In genomic region chr2:31314007-31314465, GRCm38 (mm10) we compare ENCODE assay signal across 9 mouse cellular contexts. TPM values are rescaled to one million over a fixed set of nuclear protein-coding genes. Genes with fewer than 3 reads are reported as not detected.
DNase-seq lines count a peak whose midpoint lies in the region; ATAC-seq lines count a peak whose summit lies in the region.
"Had no signal": no experiment of that assay in that cellular context is flagged by ENCODE, and none has a peak within 500 bp of the region (broad histone marks: within the 10 kb centered on the region; RNA-seq: fewer than 3 reads in every experiment).

Gene Hmcn2, plus strand, starts transcription at chr2:31314415.

- peaks cover 61% of the 10 kb centered on the region for H3K27me3 ChIP-seq in kidney, embryonic 16.5 days (ENCODE audit: insufficient read depth, low read length)
- H3K27me3 ChIP-seq in forebrain, embryonic 16.5 days (replicated peaks; ENCODE audit: control insufficient read depth, insufficient read depth, low read length): peaks cover 54% of the 10 kb centered on the region
- H3K27me3 ChIP-seq in hindbrain, embryonic 13.5 days: peaks cover 84% of the 10 kb centered on the region
- peaks cover 79% of the 10 kb centered on the region for H3K27me3 ChIP-seq in neural tube, embryonic 13.5 days

- peak within 1 kb of the TSS; percentile 49 for H3K4me2 ChIP-seq in kidney, embryonic 16.5 days (replicated peaks; ENCODE audit: low read depth, low read length)
- H3K4me2 ChIP-seq in forebrain, embryonic 16.5 days (ENCODE audit: low read length): peak within 1 kb of the TSS; percentile 29; the same call in 1 of the 2 replicates
- peak within 1 kb of the TSS; percentile 43 for H3K4me2 ChIP-seq in hindbrain, embryonic 13.5 days
- H3K4me2 ChIP-seq in neural tube, embryonic 13.5 days: peak within 1 kb of the TSS; percentile 40

- no peak; the same call in 1 of the 2 replicates for ATAC-seq in kidney, embryonic 16.5 days (ENCODE audit: low FRiP score, low TSS enrichment)
- no peak for ATAC-seq in forebrain, embryonic 16.5 days
- no peak for ATAC-seq in hindbrain, embryonic 13.5 days (ENCODE audit: low FRiP score)
- ATAC-seq in neural tube, embryonic 13.5 days (ENCODE audit: low read depth): no peak

- H3K4me3 ChIP-seq in kidney, embryonic 16.5 days (ENCODE audit: low read length): peak within 1 kb of the TSS; percentile 27
- peak within 1 kb of the TSS; percentile 19 for H3K4me3 ChIP-seq in forebrain, embryonic 16.5 days (replicated peaks; ENCODE audit: low read length)
- peak within 1 kb of the TSS; percentile 27 for H3K4me3 ChIP-seq in hindbrain, embryonic 13.5 days
- H3K4me3 ChIP-seq in neural tube, embryonic 13.5 days: peak within 1 kb of the TSS; percentile 25

- H3K9ac ChIP-seq in kidney, embryonic 16.5 days (replicated peaks; ENCODE audit: low read length): no peak within 1 kb of the TSS; the same call in 1 of the 2 replicates
- H3K9ac ChIP-seq in forebrain, embryonic 16.5 days (replicated peaks; ENCODE audit: low read depth, low read length): 0 out of 2 replicates have a peak within 1 kb of the TSS, but pooled peaks have one; percentile 17
- no peak within 1 kb of the TSS for H3K9ac ChIP-seq in hindbrain, embryonic 13.5 days
- H3K9ac ChIP-seq in neural tube, embryonic 13.5 days: no peak within 1 kb of the TSS

- under 1% methylated on average over 32 of the region's 33 CpGs for WGBS in kidney, embryonic 16.5 days
- under 1% methylated on average over 33 of the region's 33 CpGs for WGBS in forebrain, embryonic 16.5 days
- 1% methylated on average over 19 of the region's 33 CpGs for WGBS in hindbrain, embryonic 13.5 days
- 3% methylated on average over 33 of the region's 33 CpGs for WGBS in neural tube, embryonic 13.5 days

- H3K36me3 ChIP-seq in kidney, embryonic 16.5 days (ENCODE audit: insufficient read depth, low read length): no peaks in the 10 kb centered on the region
- no peaks in the 10 kb centered on the region for H3K36me3 ChIP-seq in forebrain, embryonic 16.5 days (ENCODE audit: control insufficient read depth, insufficient read depth)
- no peaks in the 10 kb centered on the region for H3K36me3 ChIP-seq in hindbrain, embryonic 13.5 days
- no peaks in the 10 kb centered on the region for H3K36me3 ChIP-seq in neural tube, embryonic 13.5 days

- H3K4me1 ChIP-seq in kidney, embryonic 16.5 days (ENCODE audit: insufficient read depth, low read length): peaks cover 7% of the 10 kb centered on the region
- peaks cover 8% of the 10 kb centered on the region; the same call in 1 of the 2 replicates for H3K4me1 ChIP-seq in forebrain, embryonic 16.5 days (replicated peaks; ENCODE audit: control insufficient read depth, insufficient read depth, low read length)
- peaks cover 15% of the 10 kb centered on the region for H3K4me1 ChIP-seq in hindbrain, embryonic 13.5 days (replicated peaks)
- peaks cover 10% of the 10 kb centered on the region for H3K4me1 ChIP-seq in neural tube, embryonic 13.5 days (replicated peaks)

- no peak for DNase-seq in kidney, postnatal 14 days
- no peak for DNase-seq in layer of hippocampus, postnatal 25 days (ENCODE audit: extremely low spot score in 1 of 2, low spot score in 1 of 2)
- DNase-seq in urinary bladder, postnatal 25 days (ENCODE audit: low spot score): no peak
- no peak for DNase-seq in right cerebral cortex, postnatal 36 days (ENCODE audit: low spot score in 2 of 2)
- DNase-seq: kidney, adult 9 months had no signal

- no peaks in the 10 kb centered on the region for H3K9me3 ChIP-seq in kidney, embryonic 16.5 days (ENCODE audit: low read length)
- no peaks in the 10 kb centered on the region for H3K9me3 ChIP-seq in forebrain, embryonic 16.5 days (ENCODE audit: control insufficient read depth, low read length)
- no peaks in the 10 kb centered on the region for H3K9me3 ChIP-seq in hindbrain, embryonic 13.5 days
- H3K9me3 ChIP-seq in neural tube, embryonic 13.5 days: no peaks in the 10 kb centered on the region

- no peak within 1 kb of the TSS for H3K27ac ChIP-seq in kidney, embryonic 16.5 days (ENCODE audit: low read length)
- no peak within 1 kb of the TSS for H3K27ac ChIP-seq in forebrain, embryonic 16.5 days (ENCODE audit: low read length)
- H3K27ac ChIP-seq in hindbrain, embryonic 13.5 days: no peak within 1 kb of the TSS
- no peak within 1 kb of the TSS for H3K27ac ChIP-seq in neural tube, embryonic 13.5 days (replicated peaks)

RNA-seq across cellular contexts. Expression of gene Hmcn2, which starts in this region (rescaled TPM):
- polyA plus RNA-seq in kidney, embryonic 16.5 days (2015; fragmentation: Nextera tagmentation; extraction: Ambion mirVana): 0.24 and 0.34 TPM in 2 replicates
- polyA plus RNA-seq in forebrain, embryonic 16.5 days (2015; fragmentation: Nextera tagmentation; extraction: Ambion mirVana): 0.11 and 0.22 TPM in 2 replicates
- 0.12 and 0.19 TPM in 2 replicates for polyA plus RNA-seq in hindbrain, embryonic 13.5 days (2015; fragmentation: Nextera tagmentation; extraction: Ambion mirVana)
- polyA plus RNA-seq in neural tube, embryonic 13.5 days (2015; fragmentation: Nextera tagmentation; extraction: Ambion mirVana): 0.06 and 0.32 TPM in 2 replicates
- under 1 TPM; 0.25 to 0.49 TPM for total RNA-seq in layer of hippocampus, postnatal 25 days (2021)
